Mouse (Mus musculus): ENCODE data around the gene Prcd. TPM values are rescaled to one million over a fixed set of nuclear protein-coding genes. Genes with fewer than 3 reads are reported as not detected.

The Prcd gene
- polyA plus RNA-seq, 1 experiment: not detected

GRCm38 (mm10) chr11:116667930-116668329 lies 14.6 kb downstream of the Prcd start:
- TF ChIP-seq POLR2A (IDR thresholded peaks at IDR 0.05; ENCODE audit: borderline replicate concordance, low read depth, low read length): no peak
- TF ChIP-seq CTCF (IDR thresholded peaks at IDR 0.05; ENCODE audit: low read depth, low read length): no peak
- no peak overlapping the region for H3K27ac ChIP-seq (ENCODE audit: insufficient read depth, low read depth, low read length)
- peaks cover 4% of the 10 kb centered on the region for H3K4me1 ChIP-seq (ENCODE audit: control insufficient read depth, insufficient read depth, low read length)

GRCm38 (mm10) chr11:116668381-116668825 lies 15.1 kb downstream of the Prcd start:
- no peak overlapping the region for H3K27ac ChIP-seq (ENCODE audit: insufficient read depth, low read depth, low read length)
- TF ChIP-seq CTCF (IDR thresholded peaks at IDR 0.05; ENCODE audit: low read depth, low read length) (no peak), POLR2A (IDR thresholded peaks at IDR 0.05; ENCODE audit: borderline replicate concordance, low read depth, low read length) (no peak)
- peaks cover 6% of the 10 kb centered on the region for H3K4me1 ChIP-seq (ENCODE audit: control insufficient read depth, insufficient read depth, low read length)
- H3K4me3 ChIP-seq (ENCODE audit: insufficient read depth, low read length): no peak overlapping the region

More at GRCm38 (mm10) chr11:116667930-116668329, 14.6 kb downstream of the Prcd start:
- no peak overlapping the region for H3K4me3 ChIP-seq (ENCODE audit: insufficient read depth, low read length)

- no peak overlapping the region for H3K4me3 ChIP-seq (ENCODE audit: insufficient read depth, low read length)
- no peak overlapping the region for H3K27ac ChIP-seq (ENCODE audit: insufficient read depth, low read depth, low read length)
- TF ChIP-seq CTCF (IDR thresholded peaks at IDR 0.05; ENCODE audit: low read depth, low read length) (no peak), POLR2A (IDR thresholded peaks at IDR 0.05; ENCODE audit: borderline replicate concordance, low read depth, low read length) (no peak)
- H3K4me1 ChIP-seq (ENCODE audit: control insufficient read depth, insufficient read depth, low read length): peaks cover 11% of the 10 kb centered on the region
These were observed 15.5 kb downstream of the Prcd start for GRCm38 (mm10) chr11:116668839-116669238.

- H3K4me1 ChIP-seq (ENCODE audit: control insufficient read depth, insufficient read depth, low read length): peaks cover 14% of the 10 kb centered on the region
These were observed 16.0 kb downstream of the Prcd start for GRCm38 (mm10) chr11:116669316-116669715.

GRCm38 (mm10) chr11:116669787-116670365 lies 16.5 kb downstream of the Prcd start:
- H3K4me3 ChIP-seq (ENCODE audit: insufficient read depth, low read length): no peak overlapping the region
- peaks cover 15% of the 10 kb centered on the region for H3K4me1 ChIP-seq (ENCODE audit: control insufficient read depth, insufficient read depth, low read length)
- no peak overlapping the region for H3K27ac ChIP-seq (ENCODE audit: insufficient read depth, low read depth, low read length)
- no peak for TF ChIP-seq POLR2A (IDR thresholded peaks at IDR 0.05; ENCODE audit: borderline replicate concordance, low read depth, low read length)
- no peak for TF ChIP-seq CTCF (IDR thresholded peaks at IDR 0.05; ENCODE audit: low read depth, low read length)

More at GRCm38 (mm10) chr11:116669316-116669715, 16.0 kb downstream of the Prcd start:
- TF ChIP-seq CTCF (IDR thresholded peaks at IDR 0.05; ENCODE audit: low read depth, low read length): no peak
- no peak for TF ChIP-seq POLR2A (IDR thresholded peaks at IDR 0.05; ENCODE audit: borderline replicate concordance, low read depth, low read length)
- Histone ChIP-seq H3K27ac (ENCODE audit: insufficient read depth, low read depth, low read length) (no peak overlapping the region), H3K4me3 (ENCODE audit: insufficient read depth, low read length) (no peak overlapping the region)

- H3K4me1 ChIP-seq (ENCODE audit: control insufficient read depth, insufficient read depth, low read length): peaks cover 15% of the 10 kb centered on the region
These were observed 17.1 kb downstream of the Prcd start for GRCm38 (mm10) chr11:116670386-116670785.

GRCm38 (mm10) chr11:116671112-116671844 lies 17.9 kb downstream of the Prcd start:
- TF ChIP-seq POLR2A (IDR thresholded peaks at IDR 0.05; ENCODE audit: borderline replicate concordance, low read depth, low read length) (no peak; the same call in 1 of the 2 replicates), CTCF (IDR thresholded peaks at IDR 0.05; ENCODE audit: low read depth, low read length) (peak; percentile 98)
- peaks cover 14% of the 10 kb centered on the region for H3K4me1 ChIP-seq (ENCODE audit: control insufficient read depth, insufficient read depth, low read length)
- peak overlapping the region; percentile 77 for H3K27ac ChIP-seq (ENCODE audit: insufficient read depth, low read depth, low read length)
- peak overlapping the region; percentile 99 for H3K4me3 ChIP-seq (ENCODE audit: insufficient read depth, low read length)

More at GRCm38 (mm10) chr11:116670386-116670785, 17.1 kb downstream of the Prcd start:
- TF ChIP-seq POLR2A (IDR thresholded peaks at IDR 0.05; ENCODE audit: borderline replicate concordance, low read depth, low read length): no peak
- no peak for TF ChIP-seq CTCF (IDR thresholded peaks at IDR 0.05; ENCODE audit: low read depth, low read length)
- Histone ChIP-seq H3K27ac (ENCODE audit: insufficient read depth, low read depth, low read length) (no peak overlapping the region), H3K4me3 (ENCODE audit: insufficient read depth, low read length) (no peak overlapping the region)

- peaks cover 11% of the 10 kb centered on the region for H3K4me1 ChIP-seq (ENCODE audit: control insufficient read depth, insufficient read depth, low read length)
- H3K4me3 ChIP-seq (ENCODE audit: insufficient read depth, low read length): peak overlapping the region; percentile 99
- TF ChIP-seq CTCF (IDR thresholded peaks at IDR 0.05; ENCODE audit: low read depth, low read length) (no peak), POLR2A (IDR thresholded peaks at IDR 0.05; ENCODE audit: borderline replicate concordance, low read depth, low read length) (no peak)
- peak overlapping the region; percentile 77 for H3K27ac ChIP-seq (ENCODE audit: insufficient read depth, low read depth, low read length)
These were observed 18.6 kb downstream of the Prcd start for GRCm38 (mm10) chr11:116671845-116672434.

GRCm38 (mm10) chr11:116672595-116672994 lies 19.3 kb downstream of the Prcd start:
- H3K4me3 ChIP-seq (ENCODE audit: insufficient read depth, low read length): peak overlapping the region; percentile 99
- peaks cover 11% of the 10 kb centered on the region for H3K4me1 ChIP-seq (ENCODE audit: control insufficient read depth, insufficient read depth, low read length)
- no peak for TF ChIP-seq POLR2A (IDR thresholded peaks at IDR 0.05; ENCODE audit: borderline replicate concordance, low read depth, low read length)
- no peak for TF ChIP-seq CTCF (IDR thresholded peaks at IDR 0.05; ENCODE audit: low read depth, low read length)
- H3K27ac ChIP-seq (ENCODE audit: insufficient read depth, low read depth, low read length): peak overlapping the region; percentile 77

Data from bone marrow macrophage, adult 2 months (primary cell).